Mouse (Mus musculus): ENCODE results near the gene B4gat1. TPM values are rescaled to one million over a fixed set of nuclear protein-coding genes. Genes with fewer than 3 reads are reported as not detected.

Gene B4gat1
- total RNA-seq, 1 experiment from 2014 or later, result not detected

DNA sequence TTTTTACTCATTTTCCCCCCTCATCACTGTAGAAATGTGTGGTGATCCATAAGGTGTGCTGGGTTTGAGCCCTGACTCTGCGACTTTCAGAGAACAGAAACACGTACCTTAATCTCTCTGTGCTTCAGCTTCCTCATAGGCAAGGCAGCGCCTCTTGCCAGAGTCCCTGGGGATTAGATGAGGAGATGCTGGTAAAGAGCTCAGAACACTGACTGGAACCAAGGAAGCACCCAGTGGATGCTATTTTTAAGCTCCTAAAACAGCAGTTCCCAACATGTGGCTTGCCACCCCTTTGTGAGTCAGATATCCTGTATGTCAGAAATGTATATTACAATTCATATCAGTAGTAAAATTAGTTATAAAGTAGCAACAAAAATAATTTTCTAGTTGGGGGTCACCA is 20.4 kb upstream of the B4gat1 start:
- no peak for ATAC-seq (replicated peaks in 1 of 2; ENCODE audit: insufficient read depth in 1 of 2, low FRiP score in 2 of 2, low TSS enrichment in 1 of 2, low read depth in 1 of 2, poor library complexity in 2 of 2, severe bottlenecking in 2 of 2)

- no peak for ATAC-seq (replicated peaks in 1 of 2; ENCODE audit: insufficient read depth in 1 of 2, low FRiP score in 2 of 2, low TSS enrichment in 1 of 2, low read depth in 1 of 2, poor library complexity in 2 of 2, severe bottlenecking in 2 of 2)
Observed at GRCm38 (mm10) chr19:5021416-5021815, 17.2 kb upstream of the B4gat1 start.

- ATAC-seq (replicated peaks in 1 of 2; ENCODE audit: insufficient read depth in 1 of 2, low FRiP score in 2 of 2, low TSS enrichment in 1 of 2, low read depth in 1 of 2, poor library complexity in 2 of 2, severe bottlenecking in 2 of 2), result peak; percentile 94 to 98
Observed at GRCm38 (mm10) chr19:5023621-5024479, 14.8 kb upstream of the B4gat1 start, which contains the start of gene Slc29a2. TSS of gene Slc29a2 (plus strand) at chr19:5023860.

GRCm38 (mm10) chr19:5026111-5026510 is 12.5 kb upstream of the B4gat1 start:
- no peak for ATAC-seq (replicated peaks in 1 of 2; ENCODE audit: insufficient read depth in 1 of 2, low FRiP score in 2 of 2, low TSS enrichment in 1 of 2, low read depth in 1 of 2, poor library complexity in 2 of 2, severe bottlenecking in 2 of 2)

DNA sequence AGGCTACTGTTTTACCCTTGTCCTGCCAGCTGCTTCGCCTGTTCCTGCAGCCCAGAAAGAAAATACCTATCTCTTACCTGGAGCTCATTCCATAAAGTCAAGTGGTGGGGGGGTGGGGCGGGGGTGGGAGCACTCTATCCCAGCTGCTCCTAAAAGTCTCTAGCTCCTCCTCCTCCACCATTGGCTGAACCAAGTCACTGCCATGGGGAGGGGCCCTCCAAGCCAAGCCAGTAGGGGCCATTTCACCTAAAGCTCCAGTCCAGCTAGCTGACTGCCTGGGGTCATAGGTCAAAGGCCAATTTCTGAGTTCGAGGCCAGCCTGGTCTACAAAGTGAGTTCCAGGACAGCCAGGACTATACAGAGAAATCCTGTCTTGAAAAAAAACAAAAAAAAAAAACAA is 5.9 kb upstream of the B4gat1 start:
- ATAC-seq (replicated peaks in 1 of 2; ENCODE audit: insufficient read depth in 1 of 2, low FRiP score in 2 of 2, low TSS enrichment in 1 of 2, low read depth in 1 of 2, poor library complexity in 2 of 2, severe bottlenecking in 2 of 2), result no peak

GRCm38 (mm10) chr19:5036577-5036976 is 2.0 kb upstream of the B4gat1 start:
- no peak for ATAC-seq (replicated peaks in 1 of 2; ENCODE audit: insufficient read depth in 1 of 2, low FRiP score in 2 of 2, low TSS enrichment in 1 of 2, low read depth in 1 of 2, poor library complexity in 2 of 2, severe bottlenecking in 2 of 2)

- ATAC-seq (replicated peaks in 1 of 2; ENCODE audit: insufficient read depth in 1 of 2, low FRiP score in 2 of 2, low TSS enrichment in 1 of 2, low read depth in 1 of 2, poor library complexity in 2 of 2, severe bottlenecking in 2 of 2), result no peak
Observed at GRCm38 (mm10) chr19:5037678-5038571, 701 bp upstream of the B4gat1 start.

DNA sequence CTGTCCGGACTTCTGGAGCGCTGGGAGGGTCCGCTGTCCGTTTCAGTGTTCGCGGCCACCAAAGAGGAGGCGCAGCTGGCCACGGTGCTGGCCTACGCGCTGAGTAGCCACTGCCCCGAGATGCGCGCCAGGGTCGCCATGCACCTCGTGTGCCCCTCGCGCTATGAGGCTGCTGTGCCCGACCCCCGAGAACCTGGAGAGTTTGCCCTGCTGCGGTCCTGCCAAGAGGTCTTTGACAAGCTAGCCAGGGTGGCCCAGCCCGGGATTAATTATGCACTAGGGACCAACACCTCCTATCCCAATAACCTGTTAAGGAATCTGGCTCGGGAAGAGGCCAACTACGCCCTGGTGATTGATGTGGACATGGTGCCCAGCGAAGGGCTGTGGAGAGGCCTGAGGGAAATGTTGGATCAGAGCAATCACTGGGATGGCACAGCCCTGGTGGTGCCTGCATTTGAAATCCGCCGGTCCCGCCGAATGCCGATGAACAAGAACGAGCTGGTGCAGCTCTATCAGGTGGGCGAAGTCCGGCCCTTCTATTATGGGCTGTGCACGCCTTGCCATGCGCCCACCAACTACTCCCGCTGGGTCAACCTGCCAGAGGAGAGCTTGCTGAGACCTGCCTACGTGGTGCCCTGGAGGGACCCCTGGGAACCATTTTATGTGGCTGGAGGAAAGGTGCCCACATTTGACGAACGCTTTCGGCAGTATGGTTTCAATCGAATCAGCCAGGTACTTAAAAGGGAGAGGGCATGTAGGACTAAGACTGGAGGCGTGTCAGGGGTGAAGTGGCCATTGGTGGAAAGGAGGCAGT is 882 bp downstream of the B4gat1 start:
- no peak for ATAC-seq (replicated peaks in 1 of 2; ENCODE audit: insufficient read depth in 1 of 2, low FRiP score in 2 of 2, low TSS enrichment in 1 of 2, low read depth in 1 of 2, poor library complexity in 2 of 2, severe bottlenecking in 2 of 2)

DNA sequence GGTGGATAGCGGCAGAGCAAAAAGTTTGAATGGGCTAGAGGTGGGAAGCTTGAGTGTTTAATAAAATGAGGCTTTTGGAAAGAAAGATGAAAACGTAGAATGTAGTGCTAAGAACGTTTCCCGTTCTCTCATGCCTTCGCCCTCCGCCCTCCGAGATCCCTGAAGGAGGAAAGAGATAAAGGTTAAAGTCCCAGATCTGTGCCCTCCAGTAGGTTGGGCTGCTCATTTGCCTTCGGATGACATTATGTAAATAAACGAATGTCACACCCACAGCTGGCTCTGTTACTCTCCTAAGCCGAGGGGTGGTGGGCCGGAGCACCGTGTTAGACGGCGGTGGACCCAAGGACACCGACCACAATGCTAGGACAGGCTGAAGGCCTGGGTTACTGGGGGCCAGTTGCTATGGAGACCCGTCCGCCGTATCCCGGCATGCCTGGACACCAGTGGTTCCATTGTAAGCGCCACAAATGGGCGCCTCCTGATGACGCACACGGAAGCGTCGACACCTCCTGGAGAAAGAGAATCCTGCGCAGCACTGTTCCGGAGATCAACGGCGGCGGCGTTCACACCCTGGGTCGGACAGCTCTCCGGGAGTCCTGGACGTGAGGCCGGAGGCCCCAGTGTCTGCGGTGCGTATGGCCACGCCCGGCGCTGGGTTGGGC is 2.4 kb downstream of the B4gat1 start, which contains the start of gene Brms1:
Gene Brms1, plus strand, starts transcription at position 493 of the 662 bp plus-strand sequence.
- ATAC-seq (replicated peaks in 1 of 2; ENCODE audit: insufficient read depth in 1 of 2, low FRiP score in 2 of 2, low TSS enrichment in 1 of 2, low read depth in 1 of 2, poor library complexity in 2 of 2, severe bottlenecking in 2 of 2), result peak; percentile 73 to 89

DNA sequence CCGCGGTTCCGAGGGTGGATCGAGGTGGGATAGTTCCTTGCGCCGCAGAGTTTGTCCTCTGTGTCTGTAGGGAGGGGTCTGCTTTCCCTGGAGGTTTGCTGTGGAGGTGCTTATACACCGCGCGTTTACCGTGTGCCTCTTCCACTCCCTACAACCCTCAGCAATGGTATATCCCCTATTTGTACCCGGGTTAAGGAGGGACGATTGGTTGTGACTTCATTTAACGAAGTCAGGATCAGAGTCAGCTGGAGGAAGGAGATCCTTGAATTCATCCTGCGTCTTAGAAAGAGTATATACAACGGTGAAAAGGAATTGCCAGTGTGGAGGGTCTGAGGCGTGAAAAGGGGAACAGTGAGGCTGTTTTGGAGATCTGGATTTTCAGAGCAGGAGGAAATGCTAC is 3.0 kb downstream of the B4gat1 start:
- no peak for ATAC-seq (replicated peaks in 1 of 2; ENCODE audit: insufficient read depth in 1 of 2, low FRiP score in 2 of 2, low TSS enrichment in 1 of 2, low read depth in 1 of 2, poor library complexity in 2 of 2, severe bottlenecking in 2 of 2)

DNA sequence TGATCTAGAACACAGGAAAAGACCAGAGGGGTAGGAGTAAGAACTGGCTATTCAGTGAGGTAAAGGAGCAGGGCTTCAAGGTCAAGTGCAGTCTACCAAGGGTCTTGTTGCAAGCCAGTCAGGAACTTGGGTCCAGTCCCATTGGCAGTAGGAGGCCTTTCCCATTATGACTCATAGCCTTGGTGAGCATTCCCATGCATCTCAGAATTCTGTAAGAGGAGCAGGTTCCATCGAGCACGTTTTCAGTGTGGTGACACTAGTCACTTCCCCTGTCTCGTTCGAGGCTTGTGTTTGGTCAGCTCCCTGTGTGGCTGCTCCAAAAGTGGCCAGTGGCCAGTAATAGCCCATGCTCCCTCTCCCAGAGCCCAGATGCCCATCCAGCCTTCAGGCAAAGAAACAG is 6.9 kb downstream of the B4gat1 start:
- ATAC-seq (replicated peaks in 1 of 2; ENCODE audit: insufficient read depth in 1 of 2, low FRiP score in 2 of 2, low TSS enrichment in 1 of 2, low read depth in 1 of 2, poor library complexity in 2 of 2, severe bottlenecking in 2 of 2), result no peak

DNA sequence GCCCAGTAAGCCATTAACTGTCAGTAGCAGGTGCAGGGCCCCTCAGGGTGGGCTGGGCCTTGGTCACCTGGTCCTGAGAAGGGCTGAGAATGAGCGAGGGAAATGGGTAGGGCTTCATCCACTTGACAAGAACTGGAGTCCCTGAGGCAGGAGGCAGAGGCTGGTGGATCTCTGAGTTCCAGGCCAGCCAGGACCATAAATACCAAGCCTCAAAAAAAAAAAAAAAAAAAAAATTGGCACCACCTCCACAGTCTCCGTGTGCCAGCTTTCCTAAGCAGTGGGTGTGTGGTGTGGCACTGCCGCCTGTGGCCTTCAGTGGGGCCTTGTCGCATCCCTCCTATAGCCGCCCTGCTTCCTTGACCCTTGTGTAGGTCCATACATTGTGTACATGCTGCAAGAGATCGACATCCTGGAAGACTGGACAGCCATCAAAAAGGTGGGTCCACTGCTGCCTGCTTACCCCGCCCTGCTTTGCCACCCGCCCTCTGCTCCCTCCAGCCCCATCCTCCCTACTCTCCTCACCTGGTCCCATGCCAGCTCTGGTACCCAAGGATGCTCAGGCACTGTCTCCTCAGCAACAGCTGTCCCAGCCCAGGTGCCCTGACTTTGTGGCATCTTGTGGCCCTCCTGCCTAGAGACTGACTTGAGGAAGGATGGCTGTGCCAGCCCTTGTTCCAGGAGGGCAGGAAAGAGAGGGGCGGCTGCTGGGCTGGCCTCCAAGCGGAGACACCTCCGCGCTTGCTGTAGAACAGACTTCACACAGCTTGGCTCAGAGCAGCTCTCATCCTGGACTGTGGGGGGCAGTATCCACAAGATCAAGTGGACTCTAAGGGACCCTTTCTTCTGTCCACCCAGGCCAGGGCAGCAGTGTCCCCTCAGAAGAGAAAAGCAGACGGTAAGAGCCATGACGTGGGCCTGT is 9.8 kb downstream of the B4gat1 start:
- ATAC-seq (replicated peaks in 1 of 2; ENCODE audit: insufficient read depth in 1 of 2, low FRiP score in 2 of 2, low TSS enrichment in 1 of 2, low read depth in 1 of 2, poor library complexity in 2 of 2, severe bottlenecking in 2 of 2), result no peak

DNA sequence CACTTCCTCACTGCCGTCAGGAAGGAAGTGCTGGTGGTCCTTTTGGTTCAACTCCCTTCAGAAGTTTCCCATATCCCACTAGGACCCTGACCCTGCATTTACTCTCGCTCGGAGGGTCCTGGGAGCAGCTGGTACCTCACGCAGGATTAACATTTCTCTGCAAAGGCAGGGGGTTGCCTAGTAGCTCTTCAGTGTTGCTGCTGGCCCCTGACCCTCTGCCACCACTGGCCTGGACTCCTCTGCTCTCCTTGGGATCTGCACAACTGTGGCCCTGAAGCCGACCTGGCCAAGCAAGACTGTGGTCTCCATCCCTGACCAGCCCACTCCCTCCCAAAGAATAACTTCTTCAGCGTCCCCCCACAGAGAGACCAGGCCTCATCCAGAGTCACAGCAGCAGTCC is 10.7 kb downstream of the B4gat1 start:
- no peak for ATAC-seq (replicated peaks in 1 of 2; ENCODE audit: insufficient read depth in 1 of 2, low FRiP score in 2 of 2, low TSS enrichment in 1 of 2, low read depth in 1 of 2, poor library complexity in 2 of 2, severe bottlenecking in 2 of 2)

GRCm38 (mm10) chr19:5050047-5050905 is 11.7 kb downstream of the B4gat1 start, which contains the start of gene Rin1:
TSS of gene Rin1 (plus strand) at chr19:5050481.
- no peak for ATAC-seq (replicated peaks in 1 of 2; ENCODE audit: insufficient read depth in 1 of 2, low FRiP score in 2 of 2, low TSS enrichment in 1 of 2, low read depth in 1 of 2, poor library complexity in 2 of 2, severe bottlenecking in 2 of 2)

DNA sequence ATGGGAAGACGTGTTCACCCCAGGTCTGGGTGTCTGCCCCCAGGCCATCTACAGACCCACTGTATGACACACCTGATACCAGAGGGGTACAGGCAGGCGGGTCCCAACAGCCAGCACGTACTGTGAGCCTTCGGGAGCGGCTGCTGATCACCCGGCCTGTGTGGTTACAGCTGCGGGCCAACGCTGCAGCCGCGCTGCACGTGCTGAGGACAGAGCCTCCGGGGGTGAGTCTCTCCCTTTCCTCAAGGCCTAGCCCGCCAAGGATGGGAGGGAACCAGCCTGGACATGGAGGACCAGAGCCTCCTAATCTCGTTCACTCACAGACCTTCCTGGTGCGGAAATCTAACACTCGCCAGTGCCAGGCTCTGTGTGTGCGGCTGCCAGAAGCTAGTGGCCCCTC is 12.4 kb downstream of the B4gat1 start:
- ATAC-seq (replicated peaks in 1 of 2; ENCODE audit: insufficient read depth in 1 of 2, low FRiP score in 2 of 2, low TSS enrichment in 1 of 2, low read depth in 1 of 2, poor library complexity in 2 of 2, severe bottlenecking in 2 of 2), result peak in 1 of 2 experiments; percentile 42; a peak in 2 of 4 replicates

Measured in hematopoietic stem cell, adult 5-6 weeks (primary cell).